Mouse (Mus musculus) brown adipose tissue, adult 24 weeks (tissue): ENCODE data around the gene Pitx2. TPM values are rescaled to one million over a fixed set of nuclear protein-coding genes. Genes with fewer than 3 reads are reported as not detected.

Experiments used
- H3K27ac ChIP-seq: fragments of 200-500 bp; replicated peaks from 2 replicates; pipeline ENCODE4 v1.5.1; 2012; ENCODE audit warnings: low read depth, mild to moderate bottlenecking, low read length
- H3K4me1 ChIP-seq: fragments of 200-500 bp; 2 replicates; pipeline ENCODE4 v1.6.1; 2012; ENCODE audit warnings: low read length, mixed read lengths; ENCODE audit not compliant: control insufficient read depth, insufficient read depth, insufficient read length
- H3K4me3 ChIP-seq: fragments of 200-500 bp; 2 replicates; pipeline ENCODE4 v1.5.1; 2012; ENCODE audit warnings: low read depth, mild to moderate bottlenecking, low read length, moderate library complexity; ENCODE audit not compliant: insufficient read depth
- polyA plus RNA-seq: library from polyadenylated mRNA; stranded (reverse); fragments of >200 nt; gene quantifications from 2 replicates; pipeline ENCODE4 v1.2.4, GENCODE M21; 2012; ENCODE audit not compliant: missing spikeins, insufficient read depth, insufficient read length

Pitx2 gene
- polyA plus RNA-seq, result 0.59 TPM in 1 of 2 replicates, not detected in the other

DNA sequence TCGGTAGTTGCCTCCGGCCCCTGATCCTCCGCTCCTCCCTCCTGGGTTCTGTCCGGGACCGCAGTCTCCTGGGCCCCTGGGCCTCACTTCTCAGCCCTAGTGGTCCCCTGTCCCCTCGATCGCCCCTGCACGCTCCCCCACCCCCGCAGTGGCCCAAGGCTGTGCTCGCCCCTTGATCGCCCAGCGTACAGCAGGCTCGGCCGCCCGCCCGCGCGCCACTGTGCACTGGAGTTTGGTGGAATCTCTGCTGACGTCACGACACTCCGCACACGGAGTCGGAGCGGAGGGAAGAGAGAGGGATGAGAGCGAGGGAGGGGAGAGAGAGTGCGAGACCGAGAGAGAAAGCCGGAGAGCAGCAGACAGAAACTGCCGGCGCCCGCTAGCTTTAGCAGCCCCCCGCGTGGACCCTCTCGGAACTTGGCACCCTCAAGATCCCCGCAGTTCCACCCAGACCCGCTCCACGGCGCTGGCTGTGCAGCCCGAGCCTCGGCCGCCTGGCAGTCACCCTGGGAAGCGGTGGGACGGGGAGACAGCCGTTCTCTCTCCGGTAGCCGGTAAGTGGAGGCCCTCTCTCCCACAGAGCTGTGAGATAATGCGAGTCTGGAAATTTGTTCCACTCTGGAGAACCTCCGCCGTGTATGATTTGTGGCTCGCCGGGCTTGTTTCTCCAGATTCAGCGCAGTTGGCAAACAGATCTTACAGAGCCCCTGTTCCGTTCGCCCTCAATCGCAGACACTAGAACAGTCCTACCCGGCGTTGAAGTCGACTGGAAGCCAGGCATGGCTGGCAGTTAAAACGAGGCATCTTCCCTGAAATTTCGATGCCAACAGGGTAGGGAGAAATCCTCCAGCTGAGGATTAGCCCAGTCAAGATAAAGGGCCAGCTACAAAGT, at the start of gene Pitx2:
TSS of gene Pitx2 (plus strand) at position 270 of the 892 bp plus-strand sequence.
- H3K27ac ChIP-seq, result no peak within 1 kb of the TSS

DNA sequence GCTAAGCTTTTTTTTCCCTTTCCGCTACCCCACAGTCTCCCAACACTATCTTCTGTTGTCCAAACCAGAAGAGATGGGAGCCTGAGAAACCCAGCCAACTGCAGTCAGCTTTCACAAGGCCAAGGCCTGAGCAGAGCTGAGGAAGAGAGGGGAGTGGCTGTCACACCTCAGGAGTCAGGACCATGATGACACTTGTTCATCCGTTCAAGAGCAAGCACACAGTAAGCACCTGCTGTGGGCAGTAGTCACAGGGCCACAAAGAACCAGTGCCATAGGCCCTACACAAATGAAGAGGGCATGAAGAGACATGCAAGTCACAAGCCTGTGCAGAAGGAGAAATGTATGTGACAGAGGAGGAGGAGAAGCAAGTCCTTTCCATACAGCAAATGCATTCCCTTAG, 49.7 kb upstream of the Pitx2 start:
- Histone ChIP-seq H3K4me1 (no peaks in the 10 kb centered on the region), H3K4me3 (no peak overlapping the region), H3K27ac (no peak overlapping the region)

More for the DNA sequence above, at the start of gene Pitx2:
- H3K4me1 ChIP-seq, result no peaks in the 10 kb centered on the region
- peak within 1 kb of the TSS; percentile 23 for H3K4me3 ChIP-seq

- no peaks in the 10 kb centered on the region for H3K4me1 ChIP-seq
- H3K27ac ChIP-seq, result no peak overlapping the region
- H3K4me3 ChIP-seq, result no peak overlapping the region
Observed at GRCm38 (mm10) chr3:129151096-129151685, 48.5 kb upstream of the Pitx2 start.

DNA sequence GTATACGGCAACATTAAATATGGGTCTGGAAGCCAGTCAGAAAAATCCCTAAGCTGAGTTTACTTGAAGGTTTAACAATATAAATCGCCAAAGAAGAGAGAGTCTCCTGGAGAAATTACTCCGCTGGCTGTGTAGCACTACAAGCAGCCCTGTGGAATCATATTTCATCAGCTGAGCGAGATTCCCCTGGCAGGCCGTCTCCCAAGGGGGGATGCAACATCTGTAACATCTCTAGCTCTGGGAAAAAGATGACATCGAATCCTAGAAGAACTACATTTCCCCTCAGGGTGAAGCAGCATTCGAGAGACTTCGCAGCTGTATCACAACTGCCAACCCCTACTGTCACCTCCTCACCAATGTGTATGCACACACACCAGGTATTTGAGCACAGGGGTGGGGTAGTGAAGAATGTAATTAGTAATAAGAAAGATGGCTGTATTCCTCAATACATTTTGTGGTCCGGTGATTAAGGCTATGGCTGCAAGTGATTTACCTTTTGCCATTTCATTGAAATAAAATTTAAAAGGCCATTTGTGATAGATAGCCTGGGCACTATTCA, 40.8 kb upstream of the Pitx2 start:
- Histone ChIP-seq H3K27ac (no peak overlapping the region), H3K4me1 (no peaks in the 10 kb centered on the region), H3K4me3 (no peak overlapping the region)

- Histone ChIP-seq H3K4me3 (no peak overlapping the region), H3K4me1 (no peaks in the 10 kb centered on the region), H3K27ac (no peak overlapping the region)
Observed at GRCm38 (mm10) chr3:129161333-129162035, 38.2 kb upstream of the Pitx2 start.

DNA sequence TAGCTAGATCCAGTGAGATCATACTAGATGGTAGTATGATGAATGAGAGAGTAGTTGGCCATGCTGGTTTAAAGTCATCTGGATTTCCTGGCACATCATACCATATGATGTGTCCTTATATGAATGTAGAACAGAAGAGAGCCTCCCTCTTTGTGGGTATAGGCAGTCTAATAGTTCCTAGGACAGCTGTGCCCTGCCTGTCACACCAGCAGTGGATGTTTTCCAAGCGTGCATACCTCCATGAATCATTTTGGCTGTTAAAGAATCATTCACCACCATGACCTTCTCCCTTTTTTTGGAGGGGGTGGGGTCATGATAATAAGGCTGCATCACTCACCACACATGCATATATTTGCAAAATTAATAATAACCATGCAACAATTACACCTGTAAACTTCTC, 35.4 kb upstream of the Pitx2 start:
- Histone ChIP-seq H3K4me1 (no peaks in the 10 kb centered on the region), H3K4me3 (no peak overlapping the region), H3K27ac (no peak overlapping the region)

DNA sequence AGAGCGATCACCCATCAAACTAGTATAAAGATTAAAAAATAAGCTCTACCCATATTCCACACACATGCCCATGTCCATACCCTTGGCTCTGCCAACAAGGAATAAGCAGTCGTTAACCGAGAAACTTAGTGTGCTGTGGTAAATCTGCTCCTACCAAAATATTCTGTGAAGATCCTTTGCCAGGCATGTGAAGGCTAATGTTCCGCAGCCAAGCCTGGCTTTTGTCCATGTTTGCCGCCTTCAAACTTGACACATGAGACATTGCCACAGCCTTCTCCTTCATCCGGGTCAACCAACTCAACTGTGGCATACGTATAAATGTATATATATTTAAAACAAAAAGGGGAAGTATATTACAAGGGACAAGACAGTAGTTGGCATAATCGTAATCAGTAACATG, 34.0 kb upstream of the Pitx2 start:
- H3K4me1 ChIP-seq, result no peaks in the 10 kb centered on the region

DNA sequence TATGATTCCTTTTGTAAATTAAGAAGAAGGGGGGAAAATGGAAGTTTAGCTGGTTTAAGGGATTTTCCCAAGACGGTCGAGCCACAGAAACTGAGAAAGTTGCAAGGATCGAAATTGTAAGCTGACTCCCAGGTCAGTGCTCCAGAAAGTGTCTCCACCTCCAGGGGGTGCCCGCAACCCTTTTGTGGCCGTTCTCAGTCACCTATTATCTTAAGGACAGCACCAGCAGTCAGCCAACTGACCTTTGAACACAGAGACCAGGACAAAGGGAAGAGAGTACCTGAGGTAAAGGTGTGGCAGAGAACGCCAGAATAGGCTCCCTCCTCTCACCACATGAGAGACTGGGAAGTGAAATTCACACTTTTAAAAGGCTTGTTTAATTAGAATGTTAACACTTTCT, 33.0 kb upstream of the Pitx2 start:
- H3K4me3 ChIP-seq, result no peak overlapping the region
- H3K27ac ChIP-seq, result no peak overlapping the region
- H3K4me1 ChIP-seq, result no peaks in the 10 kb centered on the region

More for the DNA sequence above, 34.0 kb upstream of the Pitx2 start:
- Histone ChIP-seq H3K27ac (no peak overlapping the region), H3K4me3 (no peak overlapping the region)

- Histone ChIP-seq H3K27ac (no peak overlapping the region), H3K4me3 (no peak overlapping the region), H3K4me1 (no peaks in the 10 kb centered on the region)
Observed at GRCm38 (mm10) chr3:129170416-129170815, 29.3 kb upstream of the Pitx2 start.

- Histone ChIP-seq H3K27ac (no peak overlapping the region), H3K4me3 (no peak overlapping the region), H3K4me1 (no peaks in the 10 kb centered on the region)
Observed at GRCm38 (mm10) chr3:129171789-129172188, 27.9 kb upstream of the Pitx2 start.

DNA sequence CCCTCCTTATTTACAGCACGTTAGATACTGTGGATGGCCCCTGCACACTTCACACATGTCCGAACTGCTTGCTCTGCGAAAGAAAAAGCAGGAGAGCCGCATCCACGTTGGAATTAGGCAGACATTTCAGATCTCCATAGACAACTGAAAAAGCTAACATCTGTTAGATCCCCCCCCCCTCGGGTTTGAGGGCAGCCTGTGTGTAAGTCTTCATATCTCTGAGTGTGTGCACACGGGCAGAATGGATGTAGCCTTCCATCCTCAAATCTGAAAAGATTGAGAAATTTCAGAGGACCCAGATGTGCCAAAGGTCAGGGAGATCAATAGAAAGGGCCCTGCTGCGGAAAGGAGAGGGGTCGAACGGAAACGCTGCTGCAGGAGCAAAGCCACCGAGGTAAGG, 5.2 kb upstream of the Pitx2 start:
- no peak overlapping the region for H3K27ac ChIP-seq
- no peak overlapping the region for H3K4me3 ChIP-seq
- no peaks in the 10 kb centered on the region for H3K4me1 ChIP-seq

- Histone ChIP-seq H3K4me1 (no peaks in the 10 kb centered on the region), H3K27ac (no peak overlapping the region), H3K4me3 (no peak overlapping the region)
Observed at GRCm38 (mm10) chr3:129195036-129195435, 4.6 kb upstream of the Pitx2 start.

DNA sequence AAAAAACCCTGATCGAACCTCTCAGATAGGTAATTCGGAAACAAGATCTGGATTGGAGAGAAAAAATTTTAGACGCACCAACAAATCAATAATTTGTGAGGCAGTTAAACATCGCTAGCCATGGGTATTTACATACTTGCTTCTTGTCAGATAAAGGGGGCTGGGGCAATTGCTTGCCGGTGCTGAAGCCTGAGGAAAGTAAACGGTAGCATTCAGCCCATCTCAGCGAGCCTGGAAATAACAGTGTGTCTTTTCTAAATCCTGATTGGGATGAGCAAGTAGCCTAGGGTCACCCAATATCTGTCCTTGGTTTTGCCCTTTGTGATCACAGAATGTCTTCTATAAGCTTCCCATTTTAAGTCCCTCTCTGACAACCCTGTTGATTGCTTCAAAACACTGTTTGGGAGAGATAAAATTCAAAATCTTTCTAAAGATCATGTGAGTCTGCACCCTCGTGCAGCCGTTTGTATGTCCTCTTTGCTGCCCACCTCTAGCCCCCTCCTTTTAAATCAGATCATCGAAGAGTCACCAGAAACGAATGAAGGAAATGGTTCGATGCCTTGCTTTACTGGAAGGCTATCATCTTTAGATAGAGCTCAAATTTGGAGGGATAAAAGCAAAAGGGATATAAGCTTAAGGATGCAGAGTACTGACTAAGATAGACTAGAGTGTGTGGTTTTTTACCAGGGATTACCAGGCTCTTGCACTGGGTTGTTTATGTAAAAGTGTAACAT, 3.7 kb upstream of the Pitx2 start:
- Histone ChIP-seq H3K4me1 (no peaks in the 10 kb centered on the region), H3K27ac (no peak overlapping the region)

GRCm38 (mm10) chr3:129196550-129196919, 3.1 kb upstream of the Pitx2 start:
- H3K4me1 ChIP-seq, result no peaks in the 10 kb centered on the region
- no peak overlapping the region for H3K27ac ChIP-seq
- H3K4me3 ChIP-seq, result no peak overlapping the region

More for the DNA sequence above, 3.7 kb upstream of the Pitx2 start:
- H3K4me3 ChIP-seq, result no peak overlapping the region
